Mouse (Mus musculus): ENCODE results near the gene Zbtb20.

- TF ChIP-seq USF1 (IDR thresholded peaks at IDR 0.05; ENCODE audit: low read depth) (no peak), MAX (IDR thresholded peaks at IDR 0.05) (no peak), CTCF (IDR thresholded peaks at IDR 0.05; ENCODE audit: control insufficient read depth, insufficient read depth, insufficient read length) (no peak), MYOD1 (IDR thresholded peaks at IDR 0.05; ENCODE audit: control insufficient read depth, insufficient read length, low read depth) (no peak)
Observed at GRCm38 (mm10) chr16:43409910-43410612, 534.4 kb downstream of the Zbtb20 start.

Data from C2C12 (cell line).